Mouse (Mus musculus): Measurements from ENCODE around the gene Als2cl.

DNA sequence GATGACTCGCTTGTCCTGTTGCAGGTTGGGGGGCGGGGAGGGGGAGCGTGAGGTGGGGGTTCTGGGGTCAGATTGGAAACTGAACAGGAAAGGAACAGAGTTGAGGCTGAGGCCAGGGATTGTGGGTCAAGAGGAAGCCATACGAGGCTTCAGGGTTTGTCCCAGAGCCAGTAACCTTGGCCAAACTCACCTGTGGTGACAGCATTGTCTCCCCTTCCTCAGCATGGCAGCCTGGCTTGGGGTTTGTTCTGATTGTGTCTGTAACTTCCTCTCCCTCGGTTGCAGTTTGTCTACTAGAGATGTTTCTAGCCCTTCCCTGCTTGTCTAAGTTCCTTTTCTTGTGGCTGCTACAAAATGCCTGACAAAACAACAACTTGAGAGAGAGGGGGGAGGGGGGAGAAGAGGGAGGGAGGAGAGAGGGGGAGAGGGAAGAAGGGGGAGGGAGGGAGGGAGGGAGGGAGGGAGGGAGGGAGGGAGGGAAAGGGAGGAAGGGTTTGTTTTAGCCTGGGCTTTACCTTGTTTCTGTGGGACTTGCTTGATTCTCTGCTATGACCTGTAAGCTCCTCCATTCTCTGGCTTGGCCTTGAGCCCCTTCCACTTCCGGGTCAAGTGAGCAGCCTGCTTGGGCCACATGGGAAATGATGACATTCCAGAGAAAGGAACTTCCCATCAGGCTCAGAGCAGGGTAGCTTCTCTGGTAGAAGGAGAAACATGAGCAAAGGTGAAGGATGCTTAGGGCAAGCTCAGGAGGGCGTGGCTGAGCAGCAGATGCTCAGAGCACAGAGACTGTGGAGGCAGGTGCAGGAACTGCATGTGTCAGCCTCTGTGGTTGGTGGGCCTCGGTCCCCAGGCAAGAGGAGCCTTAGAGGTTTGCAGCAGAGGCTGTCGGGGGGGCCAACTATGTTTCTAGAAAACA, 8.0 kb downstream of the Als2cl start:
- TF ChIP-seq GATA1 (IDR thresholded peaks at IDR 0.05; ENCODE audit: low read length) (no peak), TAL1 (IDR thresholded peaks at IDR 0.05; ENCODE audit: low read length) (no peak)
